Mouse (Mus musculus) thymus, adult 2 months (tissue): ENCODE data around the gene Mgst2. TPM values are rescaled to one million over a fixed set of nuclear protein-coding genes. Genes with fewer than 3 reads are reported as not detected.

Experiments
- DNase-seq: peaks from one replicate; pipeline ENCODE4 v3.0.0; 2021
- H3K27ac ChIP-seq: fragments of 200-500 bp; 2 replicates; pipeline ENCODE4 v1.5.1; 2012; ENCODE audit warnings: low read length, control low read depth; ENCODE audit not compliant: control insufficient read depth, insufficient read depth
- H3K27me3 ChIP-seq: fragments of 200-500 bp; 2 replicates; pipeline ENCODE4 v1.6.1; 2012; ENCODE audit warnings: mild to moderate bottlenecking, low read length, moderate library complexity, mixed read lengths; ENCODE audit not compliant: control insufficient read depth, insufficient read depth
- H3K36me3 ChIP-seq: fragments of 200-500 bp; 2 replicates; pipeline ENCODE4 v1.6.1; 2012; ENCODE audit warnings: mild to moderate bottlenecking, low read length, moderate library complexity; ENCODE audit not compliant: control insufficient read depth, insufficient read depth
- H3K4me1 ChIP-seq: fragments of 200-500 bp; replicated peaks from 2 replicates; pipeline ENCODE4 v1.6.1; 2012; ENCODE audit warnings: low read length; ENCODE audit not compliant: control insufficient read depth, insufficient read depth
- H3K4me3 ChIP-seq: fragments of 200-500 bp; 2 replicates; pipeline ENCODE4 v1.5.1; 2012; ENCODE audit warnings: mild to moderate bottlenecking, low read length, control low read depth, moderate library complexity; ENCODE audit not compliant: control insufficient read depth, insufficient read depth
- CTCF ChIP-seq: fragments of 200-500 bp; IDR thresholded peaks from 2 replicates; pipeline ENCODE4 v1.5.1; 2012; ENCODE audit warnings: mild to moderate bottlenecking, control low read depth, low read length, moderate library complexity, borderline replicate concordance; ENCODE audit not compliant: control insufficient read depth, poor library complexity, insufficient read depth; ENCODE audit errors: extremely low read depth
- POLR2A ChIP-seq: fragments of 200-500 bp; IDR thresholded peaks from 2 replicates; pipeline ENCODE4 v1.6.1; 2012; ENCODE audit warnings: mild to moderate bottlenecking, low read length, control low read depth, moderate library complexity; ENCODE audit not compliant: control insufficient read depth, poor library complexity, insufficient read depth; ENCODE audit errors: extremely low read depth
- WGBS: fragments of 180-500 bp; shearing (Covaris S2); methylation state at CpG from one replicate; pipeline ENCODE4 v1.1.7; 2018; 5-methylcytosine and 5-hydroxymethylcytosine counted together
- polyA plus RNA-seq: library from polyadenylated mRNA; depleted of rRNA; stranded (reverse); fragments of >200 nt; gene quantifications from 2 replicates; pipeline ENCODE4 v1.2.3, GENCODE M21; 2012

The Mgst2 gene
- polyA plus RNA-seq, 1 experiment: 20.8 TPM

DNA sequence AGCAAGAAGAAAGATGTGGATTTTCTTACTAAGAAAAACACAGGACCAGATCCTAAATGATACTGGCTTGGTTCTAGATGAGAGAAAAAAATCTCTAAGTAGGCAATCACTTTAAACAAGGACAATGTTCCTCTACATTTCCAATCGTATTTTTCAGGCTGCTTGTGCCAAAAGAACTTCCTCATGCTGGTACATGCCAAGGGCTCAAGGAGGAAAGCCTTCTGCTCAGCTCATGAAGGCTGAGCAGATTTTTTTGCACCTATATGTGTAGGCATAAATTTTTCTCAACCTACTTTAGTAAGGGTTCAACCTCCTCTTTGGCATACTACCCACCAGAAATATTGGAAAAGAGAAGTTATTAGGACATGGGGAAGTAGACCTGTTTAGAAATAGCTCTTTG lies 59.8 kb downstream of the Mgst2 start:
- DNase-seq: no peak
- Histone ChIP-seq H3K27ac (no peak overlapping the region), H3K36me3 (no peaks in the 10 kb centered on the region), H3K27me3 (no peaks in the 10 kb centered on the region), H3K4me1 (no peaks in the 10 kb centered on the region), H3K4me3 (no peak overlapping the region)
- 77% methylated on average over 1 of the region's 1 CpGs for WGBS
- TF ChIP-seq POLR2A (no peak), CTCF (no peak)

DNA sequence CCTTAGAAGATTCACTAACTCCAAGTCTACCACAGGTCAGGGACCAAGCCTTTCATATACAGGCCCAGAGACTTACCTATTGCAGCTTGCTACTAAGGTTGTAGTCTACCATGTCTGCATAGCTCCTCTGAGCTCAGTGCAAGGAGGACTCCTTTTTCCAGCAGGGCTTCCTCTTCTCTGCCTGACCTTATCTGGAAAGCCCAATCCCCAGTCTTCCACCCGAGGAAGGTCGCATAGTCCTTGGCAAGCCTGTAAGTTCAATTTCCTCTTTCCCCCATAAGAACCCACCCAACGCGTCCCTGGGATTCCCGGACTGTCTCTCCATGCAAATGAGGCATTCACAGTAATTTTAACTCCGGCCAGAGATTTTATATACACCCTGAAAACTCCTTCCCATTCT lies 66.1 kb downstream of the Mgst2 start:
- WGBS: 91% methylated on average over 6 of the region's 6 CpGs
- Histone ChIP-seq H3K4me3 (no peak overlapping the region), H3K27me3 (no peaks in the 10 kb centered on the region), H3K4me1 (peaks cover 20% of the 10 kb centered on the region), H3K36me3 (no peaks in the 10 kb centered on the region), H3K27ac (no peak overlapping the region)
- DNase-seq: no peak
- TF ChIP-seq CTCF: no peak
- TF ChIP-seq POLR2A: no peak

DNA sequence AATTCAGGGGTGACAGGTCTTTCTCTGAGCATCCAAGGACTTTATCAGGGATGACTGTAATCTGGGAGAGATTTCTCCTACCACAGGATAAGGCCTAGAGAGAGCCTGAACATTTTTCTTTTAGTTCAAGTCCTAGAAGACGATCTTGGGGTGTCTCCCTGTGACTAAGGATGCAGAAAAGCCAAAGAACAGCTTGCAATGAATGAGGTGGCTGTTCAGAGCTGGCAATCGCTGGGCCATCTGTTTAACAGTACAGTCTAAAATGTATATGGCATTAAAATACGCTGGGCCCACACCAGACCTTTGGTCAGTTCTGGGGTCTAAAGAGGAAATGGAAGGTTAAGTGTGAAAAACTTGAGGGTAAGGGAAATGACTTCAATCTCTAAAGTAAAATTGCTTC lies 67.3 kb downstream of the Mgst2 start:
- Histone ChIP-seq H3K27ac (no peak overlapping the region), H3K4me3 (no peak overlapping the region)

DNA sequence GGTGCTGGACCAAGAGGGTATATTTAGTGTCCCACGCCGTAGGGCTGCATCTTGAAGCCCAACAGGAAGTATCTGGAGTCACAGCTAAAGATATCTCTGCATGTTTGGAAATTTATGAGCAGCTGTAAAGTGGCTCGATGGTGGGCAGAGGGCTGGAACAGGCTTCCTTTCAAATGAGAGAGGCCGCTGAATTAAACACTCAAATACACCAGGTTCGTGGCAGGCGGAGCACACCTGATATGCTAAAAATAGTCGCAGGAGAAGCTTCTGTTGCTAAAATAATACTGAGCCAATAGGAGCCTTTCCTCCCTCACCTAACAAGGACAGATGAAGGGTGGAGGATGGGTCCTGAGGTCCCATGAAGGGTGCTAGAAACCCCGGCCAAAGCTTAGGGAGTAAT lies 67.8 kb downstream of the Mgst2 start:
- Histone ChIP-seq H3K27ac (no peak overlapping the region), H3K4me3 (no peak overlapping the region), H3K27me3 (no peaks in the 10 kb centered on the region), H3K36me3 (no peaks in the 10 kb centered on the region), H3K4me1 (peaks cover 35% of the 10 kb centered on the region)
- DNase-seq: no peak
- 23% methylated on average over 8 of the region's 8 CpGs for WGBS
- TF ChIP-seq POLR2A: no peak
- no peak for TF ChIP-seq CTCF

More for the DNA sequence above, 67.3 kb downstream of the Mgst2 start:
- WGBS: 67% methylated on average over 3 of the region's 3 CpGs
- TF ChIP-seq CTCF: no peak
- no peak for TF ChIP-seq POLR2A
- Histone ChIP-seq H3K27me3 (no peaks in the 10 kb centered on the region), H3K4me1 (peaks cover 31% of the 10 kb centered on the region), H3K36me3 (no peaks in the 10 kb centered on the region)
- DNase-seq: no peak

DNA sequence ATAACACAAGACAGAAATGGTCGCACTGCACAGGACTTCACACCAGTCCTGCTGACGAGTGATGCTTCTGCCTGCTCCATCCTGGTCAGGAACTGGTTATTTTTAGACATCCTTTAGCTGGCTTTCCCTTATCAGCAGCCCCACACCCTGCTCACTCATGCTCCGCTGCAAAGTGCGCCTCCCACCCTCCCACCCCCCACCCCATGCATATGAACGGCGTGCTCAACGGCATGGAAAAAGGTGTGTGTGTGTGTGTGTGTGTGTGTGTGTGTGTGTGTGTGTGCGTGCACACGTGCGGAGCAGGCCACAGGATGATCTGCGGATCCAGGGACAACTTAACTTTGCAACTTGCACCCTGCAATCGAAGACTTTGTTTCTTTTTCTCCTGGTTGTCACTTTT lies 68.3 kb downstream of the Mgst2 start:
- Histone ChIP-seq H3K27ac (no peak overlapping the region), H3K4me1 (peaks cover 36% of the 10 kb centered on the region), H3K27me3 (no peaks in the 10 kb centered on the region), H3K4me3 (no peak overlapping the region), H3K36me3 (no peaks in the 10 kb centered on the region)
- 21% methylated on average over 12 of the region's 12 CpGs for WGBS
- no peak for DNase-seq
- TF ChIP-seq POLR2A (no peak), CTCF (no peak)

DNA sequence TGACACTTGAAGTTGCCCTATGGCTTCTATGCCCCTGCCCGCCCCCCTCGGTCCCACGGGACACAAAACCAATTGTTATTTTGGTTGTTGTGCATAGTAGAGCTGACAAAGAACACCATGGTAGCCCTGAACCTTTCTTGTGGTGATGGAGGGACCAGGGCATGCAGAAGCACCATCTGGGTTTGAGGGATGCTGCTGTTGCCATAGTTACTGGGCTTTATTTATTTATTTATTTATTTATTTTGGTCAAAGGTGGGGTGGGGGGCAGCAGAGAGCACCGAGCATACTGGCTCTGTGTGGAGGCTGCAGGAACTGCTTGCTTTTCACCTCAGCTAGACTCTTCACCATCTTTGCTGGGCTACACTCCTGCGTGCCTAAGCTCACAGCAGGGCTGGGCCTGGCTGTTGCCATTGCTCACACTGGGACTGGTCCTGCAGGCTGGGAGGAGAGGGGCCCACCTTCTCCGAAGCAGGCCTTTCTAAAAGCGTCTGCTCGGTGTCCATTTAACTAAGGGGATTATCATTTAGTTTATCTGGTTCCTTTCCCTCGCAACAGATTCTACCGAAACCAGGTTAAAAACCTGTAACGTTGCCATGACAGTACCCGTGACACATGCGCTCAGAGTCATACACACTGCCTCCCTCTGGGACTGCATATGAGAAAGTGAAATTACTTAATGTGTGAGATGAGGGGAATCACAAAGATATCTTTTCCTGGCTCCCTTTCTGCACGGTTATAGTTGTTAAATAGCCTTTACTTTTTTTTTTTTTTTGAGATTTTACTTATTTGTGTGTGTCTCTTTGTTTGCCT lies 69.2 kb downstream of the Mgst2 start:
- WGBS: 89% methylated on average over 14 of the region's 14 CpGs
- Histone ChIP-seq H3K4me1 (peaks cover 36% of the 10 kb centered on the region), H3K36me3 (no peaks in the 10 kb centered on the region), H3K4me3 (no peak overlapping the region), H3K27me3 (no peaks in the 10 kb centered on the region), H3K27ac (no peak overlapping the region)
- no peak for DNase-seq
- no peak for TF ChIP-seq POLR2A

DNA sequence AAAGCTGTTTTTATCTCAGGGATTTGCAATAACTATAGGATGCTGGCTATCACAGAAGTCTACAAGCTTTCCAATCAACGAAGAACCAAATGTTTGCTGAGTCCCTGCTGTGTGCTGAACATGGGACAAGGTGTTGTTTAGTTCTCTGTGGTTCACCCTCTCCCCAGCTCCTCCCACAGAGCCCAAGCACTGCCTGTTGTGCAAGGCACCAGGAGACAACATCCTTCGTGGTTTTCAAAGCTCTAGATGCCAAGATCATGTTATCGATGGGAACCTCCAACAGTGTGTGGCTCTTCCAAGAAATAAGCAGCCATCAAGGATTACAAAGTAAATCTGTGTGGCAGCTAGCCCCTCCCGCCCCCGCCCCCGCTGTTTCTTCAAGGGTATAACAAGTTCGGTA lies 70.5 kb downstream of the Mgst2 start:
- no peak for DNase-seq
- WGBS: 39% methylated on average over 7 of the region's 7 CpGs

More for the DNA sequence above, 70.5 kb downstream of the Mgst2 start:
- TF ChIP-seq CTCF: no peak
- no peak for TF ChIP-seq POLR2A
- H3K27me3 ChIP-seq: no peaks in the 10 kb centered on the region
- H3K4me3 ChIP-seq: no peak overlapping the region
- no peak overlapping the region for H3K27ac ChIP-seq
- no peaks in the 10 kb centered on the region for H3K36me3 ChIP-seq
- H3K4me1 ChIP-seq: peaks cover 36% of the 10 kb centered on the region
